Mouse (Mus musculus) erythroblast, embryonic 14.5 days (primary cell): Measurements from ENCODE around the gene Kap.

Experiments
- GATA1 ChIP-seq: IDR thresholded peaks from 2 replicates; pipeline ENCODE4 v1.6.1; 2012; ENCODE audit warnings: low read length, inconsistent platforms, mixed read lengths
- TAL1 ChIP-seq: IDR thresholded peaks from 3 replicates; pipeline ENCODE4 v1.6.1; 2012; ENCODE audit warnings: low read length, inconsistent platforms, mixed read lengths

- TF ChIP-seq GATA1 = no peak
- no peak for TF ChIP-seq TAL1
These were observed 19.1 kb upstream of the Kap start for GRCm38 (mm10) chr6:133872667-133873066.
